Mouse (Mus musculus) testis, adult 2 months (tissue): ENCODE data around the gene Prkg2.

Experiments used
- CTCF ChIP-seq: fragments of 200-500 bp; IDR thresholded peaks from 2 replicates; pipeline ENCODE4 v1.5.1; 2012; ENCODE audit warnings: low read depth, mild to moderate bottlenecking, inconsistent platforms, low read length, moderate library complexity; ENCODE audit not compliant: control insufficient read depth, insufficient read depth, insufficient replicate concordance
- POLR2A ChIP-seq: fragments of 200-500 bp; IDR thresholded peaks from 2 replicates; pipeline ENCODE4 v1.6.1; 2012; ENCODE audit warnings: low read depth, mild to moderate bottlenecking, inconsistent platforms, low read length, moderate library complexity; ENCODE audit not compliant: control insufficient read depth

DNA sequence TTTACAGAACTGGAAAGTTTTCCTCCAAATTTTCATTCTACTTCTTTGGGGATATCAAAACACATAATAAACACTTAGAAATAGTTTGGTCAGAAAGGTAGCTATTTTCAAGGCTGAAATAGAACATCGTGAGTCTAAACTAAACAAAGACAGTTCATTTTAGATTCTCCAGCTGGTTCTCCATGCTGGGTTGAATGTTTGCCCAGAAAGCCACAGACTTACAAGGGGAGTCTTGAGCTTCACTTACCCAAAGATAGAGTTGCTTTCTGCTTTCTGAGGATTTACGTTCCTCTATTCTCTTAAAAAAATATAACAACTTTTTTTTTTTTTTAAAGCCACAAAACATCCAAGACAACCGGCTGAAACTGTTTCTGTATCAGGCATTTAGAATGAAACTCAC, 142.9 kb downstream of the Prkg2 start:
- TF ChIP-seq POLR2A, result no peak
- no peak for TF ChIP-seq CTCF
